Comparison of ENCODE assay signal across 18 mouse cellular contexts in genomic region chr4:62485450-62486161, GRCm38 (mm10). TPM values are rescaled to one million over a fixed set of nuclear protein-coding genes. Genes with fewer than 3 reads are reported as not detected.
DNase-seq lines count a peak whose midpoint lies in the region; ATAC-seq lines count a peak whose summit lies in the region.
"Had no signal": no experiment of that assay in that cellular context is flagged by ENCODE, and none has a peak within 500 bp of the region (broad histone marks: within the 10 kb centered on the region; RNA-seq: fewer than 3 reads in every experiment).

No protein-coding gene starts in this region.

- H3K36me3 ChIP-seq in embryonic facial prominence, embryonic 14.5 days (ENCODE audit: control insufficient read depth, insufficient read depth, low read length) = no peaks in the 10 kb centered on the region
- no peaks in the 10 kb centered on the region for H3K36me3 ChIP-seq in embryonic facial prominence, embryonic 10.5 days (replicated peaks)
- no peaks in the 10 kb centered on the region for H3K36me3 ChIP-seq in liver, embryonic 13.5 days
- H3K36me3 ChIP-seq: hindbrain, embryonic 13.5 days; limb, embryonic 13.5 days; midbrain, embryonic 12.5 days; neural tube, embryonic 13.5 days had no signal

- H3K4me3 ChIP-seq in embryonic facial prominence, embryonic 14.5 days (ENCODE audit: low read depth, low read length) = no peak overlapping the region
- H3K4me3 ChIP-seq in embryonic facial prominence, embryonic 10.5 days = no peak overlapping the region
- no peak overlapping the region for H3K4me3 ChIP-seq in liver, embryonic 13.5 days (replicated peaks)
- H3K4me3 ChIP-seq: forebrain, embryonic 13.5 days; hindbrain, embryonic 13.5 days; limb, embryonic 13.5 days; midbrain, embryonic 12.5 days; neural tube, embryonic 13.5 days had no signal

- H3K27ac ChIP-seq in embryonic facial prominence, embryonic 14.5 days (replicated peaks; ENCODE audit: low read depth, low read length) = no peak overlapping the region
- H3K27ac ChIP-seq in embryonic facial prominence, embryonic 10.5 days (replicated peaks) = no peak overlapping the region
- H3K27ac ChIP-seq in liver, embryonic 13.5 days = peak overlapping the region; percentile 71
- H3K27ac ChIP-seq: forebrain, embryonic 13.5 days; hindbrain, embryonic 13.5 days; limb, embryonic 13.5 days; midbrain, embryonic 12.5 days; neural tube, embryonic 13.5 days had no signal

- no peak overlapping the region for H3K4me2 ChIP-seq in embryonic facial prominence, embryonic 14.5 days (ENCODE audit: low read depth, low read length)
- peak overlapping the region; percentile 33 for H3K4me2 ChIP-seq in liver, embryonic 13.5 days
- H3K4me2 ChIP-seq: forebrain, embryonic 13.5 days; heart, embryonic 11.5 days; hindbrain, embryonic 13.5 days; limb, embryonic 13.5 days; midbrain, embryonic 12.5 days; neural tube, embryonic 13.5 days had no signal

- DNase-seq in embryonic facial prominence, embryonic 14.5 days (ENCODE audit: low spot score) = peak; percentile 17
- no peak for DNase-seq in embryonic facial prominence, embryonic 10.5 days (ENCODE audit: low spot score)
- DNase-seq in MN1 (ENCODE audit: low spot score) (peak; percentile 18), adipocyte (ENCODE audit: low spot score) (no peak)
- DNase-seq in liver, embryonic 13.5 days = no peak
- DNase-seq in lung, postnatal 36 days = peak; percentile 80
- no peak for DNase-seq in thymus, postnatal 0 days (ENCODE audit: low spot score)
- DNase-seq: adrenal gland, postnatal 10 days; cerebellum, adult 11-12 months; kidney, adult 9 months had no signal

- H3K9ac ChIP-seq in embryonic facial prominence, embryonic 14.5 days (ENCODE audit: low read depth, low read length) = no peak overlapping the region
- peak overlapping the region; percentile 46; the same call in 1 of the 2 replicates for H3K9ac ChIP-seq in liver, embryonic 13.5 days
- H3K9ac ChIP-seq: forebrain, embryonic 13.5 days; hindbrain, embryonic 13.5 days; limb, embryonic 13.5 days; midbrain, embryonic 12.5 days; neural tube, embryonic 13.5 days had no signal

- no peaks in the 10 kb centered on the region; the same call in 1 of the 2 replicates for H3K4me1 ChIP-seq in embryonic facial prominence, embryonic 14.5 days (ENCODE audit: control insufficient read depth, insufficient read depth, low read length)
- peaks cover 15% of the 10 kb centered on the region for H3K4me1 ChIP-seq in embryonic facial prominence, embryonic 10.5 days
- peaks cover 38% of the 10 kb centered on the region for H3K4me1 ChIP-seq in liver, embryonic 13.5 days (replicated peaks)
- H3K4me1 ChIP-seq: forebrain, embryonic 13.5 days; midbrain, embryonic 12.5 days; neural tube, embryonic 13.5 days had no signal

- no peaks in the 10 kb centered on the region for H3K27me3 ChIP-seq in embryonic facial prominence, embryonic 14.5 days (replicated peaks; ENCODE audit: control insufficient read depth, insufficient read depth, low read length)
- peaks cover 20% of the 10 kb centered on the region for H3K27me3 ChIP-seq in embryonic facial prominence, embryonic 10.5 days (replicated peaks; ENCODE audit: low read depth, poor library complexity, severe bottlenecking)
- peaks cover 22% of the 10 kb centered on the region for H3K27me3 ChIP-seq in liver, embryonic 13.5 days
- H3K27me3 ChIP-seq: Patski had no signal

- ATAC-seq in embryonic facial prominence, embryonic 14.5 days (ENCODE audit: low read depth) = no peak
- ATAC-seq in liver, embryonic 13.5 days (ENCODE audit: low read depth) = peak; percentile 90
- no peak for ATAC-seq in frontal cortex, adult (ENCODE audit: low TSS enrichment)
- ATAC-seq: forebrain, embryonic 13.5 days; Patski had no signal

- WGBS in embryonic facial prominence, embryonic 14.5 days = 85% methylated on average over 8 of the region's 8 CpGs
- 88% methylated on average over 8 of the region's 8 CpGs for WGBS in embryonic facial prominence, embryonic 10.5 days
- WGBS in liver, embryonic 13.5 days (ENCODE audit: insufficient replicate concordance) = 62% methylated on average over 8 of the region's 8 CpGs

- no peaks in the 10 kb centered on the region for H3K9me3 ChIP-seq in embryonic facial prominence, embryonic 14.5 days (ENCODE audit: control insufficient read depth, low read length)
- H3K9me3 ChIP-seq in embryonic facial prominence, embryonic 10.5 days = no peaks in the 10 kb centered on the region
- H3K9me3 ChIP-seq in liver, embryonic 13.5 days (replicated peaks) = no peaks in the 10 kb centered on the region
- H3K9me3 ChIP-seq: forebrain, embryonic 13.5 days; hindbrain, embryonic 13.5 days; limb, embryonic 13.5 days; midbrain, embryonic 12.5 days; neural tube, embryonic 13.5 days had no signal

RNA-seq across cellular contexts. Expression of gene Bspry, which starts 5.8 kb away (rescaled TPM):
- 8.1 and 8.7 TPM in 2 replicates for polyA plus RNA-seq in embryonic facial prominence, embryonic 14.5 days (2014; fragmentation: Nextera tagmentation; extraction: Ambion mirVana)
- 1.8 and 2.6 TPM in 2 replicates for polyA plus RNA-seq in embryonic facial prominence, embryonic 10.5 days (2016; fragmentation: Nextera tagmentation; extraction: Ambion mirVana)
- polyA plus RNA-seq in liver, embryonic 13.5 days (2015; fragmentation: Nextera tagmentation; extraction: Ambion mirVana) = 0.20 and 0.34 TPM in 2 replicates
- 10.6 TPM in 2 replicates for polyA plus RNA-seq in thymus, postnatal 0 days (2015; fragmentation: Nextera tagmentation; extraction: Ambion mirVana)

RNA-seq across cellular contexts. Expression of gene Wdr31, which starts 14.9 kb away (rescaled TPM):
- polyA plus RNA-seq in embryonic facial prominence, embryonic 14.5 days (2014; fragmentation: Nextera tagmentation; extraction: Ambion mirVana) = 5.3 and 5.4 TPM in 2 replicates
- polyA plus RNA-seq in embryonic facial prominence, embryonic 10.5 days (2016; fragmentation: Nextera tagmentation; extraction: Ambion mirVana) = 9.9 and 11.0 TPM in 2 replicates
- polyA plus RNA-seq in liver, embryonic 13.5 days (2015; fragmentation: Nextera tagmentation; extraction: Ambion mirVana) = 1.6 and 2.1 TPM in 2 replicates
- polyA plus RNA-seq in thymus, postnatal 0 days (2015; fragmentation: Nextera tagmentation; extraction: Ambion mirVana) = 3.8 and 4.0 TPM in 2 replicates

RNA-seq across cellular contexts. Expression of gene Hdhd3, which starts 17.7 kb away (rescaled TPM):
- polyA plus RNA-seq in embryonic facial prominence, embryonic 14.5 days (2014; fragmentation: Nextera tagmentation; extraction: Ambion mirVana) = 12.6 and 13.9 TPM in 2 replicates
- 11.0 and 13.2 TPM in 2 replicates for polyA plus RNA-seq in embryonic facial prominence, embryonic 10.5 days (2016; fragmentation: Nextera tagmentation; extraction: Ambion mirVana)
- polyA plus RNA-seq in liver, embryonic 13.5 days (2015; fragmentation: Nextera tagmentation; extraction: Ambion mirVana) = 6.3 and 7.1 TPM in 2 replicates
- 7.0 and 7.5 TPM in 2 replicates for polyA plus RNA-seq in thymus, postnatal 0 days (2015; fragmentation: Nextera tagmentation; extraction: Ambion mirVana)

RNA-seq across cellular contexts. Expression of gene Alad, which starts 34.1 kb away (rescaled TPM):
- polyA plus RNA-seq in embryonic facial prominence, embryonic 14.5 days (2014; fragmentation: Nextera tagmentation; extraction: Ambion mirVana) = 65.5 and 75.8 TPM in 2 replicates
- polyA plus RNA-seq in embryonic facial prominence, embryonic 10.5 days (2016; fragmentation: Nextera tagmentation; extraction: Ambion mirVana) = 106 and 114 TPM in 2 replicates
- polyA plus RNA-seq in liver, embryonic 13.5 days (2015; fragmentation: Nextera tagmentation; extraction: Ambion mirVana) = 616 and 657 TPM in 2 replicates
- 52.8 and 54.4 TPM in 2 replicates for polyA plus RNA-seq in thymus, postnatal 0 days (2015; fragmentation: Nextera tagmentation; extraction: Ambion mirVana)

RNA-seq across cellular contexts. Expression of gene Pole3, which starts 39.3 kb away (rescaled TPM):
- 66.3 and 72.7 TPM in 2 replicates for polyA plus RNA-seq in embryonic facial prominence, embryonic 14.5 days (2014; fragmentation: Nextera tagmentation; extraction: Ambion mirVana)
- 117 and 120 TPM in 2 replicates for polyA plus RNA-seq in embryonic facial prominence, embryonic 10.5 days (2016; fragmentation: Nextera tagmentation; extraction: Ambion mirVana)
- polyA plus RNA-seq in liver, embryonic 13.5 days (2015; fragmentation: Nextera tagmentation; extraction: Ambion mirVana) = 77.3 and 81.0 TPM in 2 replicates
- polyA plus RNA-seq in thymus, postnatal 0 days (2015; fragmentation: Nextera tagmentation; extraction: Ambion mirVana) = 55.2 and 62.3 TPM in 2 replicates

Comparison
In these comparisons a context has a peak if more than half of its experiments do, and no peak if none do; other contexts are left out.
1. DNase-seq: peak in embryonic facial prominence, embryonic 14.5 days (single experiment), MN1 (single experiment) and lung, postnatal 36 days (single experiment); none in embryonic facial prominence, embryonic 10.5 days (single experiment), liver, embryonic 13.5 days (single experiment), adipocyte (single experiment) and thymus, postnatal 0 days (single experiment).